Mouse (Mus musculus) cortical plate, adult 2 months (tissue): ENCODE data around the gene Medag.

Source experiments
- CTCF ChIP-seq: fragments of 200-500 bp; IDR thresholded peaks from 2 replicates; pipeline ENCODE4 v1.5.1; 2011; ENCODE audit warnings: mild to moderate bottlenecking, control low read depth, low read length; ENCODE audit not compliant: insufficient read depth; ENCODE audit errors: extremely low read depth
- POLR2A ChIP-seq: fragments of 200-500 bp; IDR thresholded peaks from 2 replicates; pipeline ENCODE4 v1.6.1; 2011; ENCODE audit warnings: mild to moderate bottlenecking, low read length, control low read depth; ENCODE audit not compliant: insufficient read depth; ENCODE audit errors: extremely low read depth

GRCm38 (mm10) chr5:149437150-149437549 lies 25.6 kb downstream of the Medag start:
- TF ChIP-seq POLR2A (no peak), CTCF (no peak)
